Mouse (Mus musculus) CH12.LX (cell line): Measurements from ENCODE around the gene Pln. TPM values are rescaled to one million over a fixed set of nuclear protein-coding genes. Genes with fewer than 3 reads are reported as not detected.

Experiments used
- DNase-seq: peaks from one replicate; pipeline ENCODE4 v3.0.0-alpha.2; 2013; ENCODE audit errors: extremely low read depth
- H3K27ac ChIP-seq: 2 replicates; pipeline ENCODE4 v1.5.1; 2012; ENCODE audit warnings: low read depth, mild to moderate bottlenecking, control low read depth, moderate library complexity; ENCODE audit not compliant: insufficient read depth
- H3K27me3 ChIP-seq: replicated peaks from 2 replicates; pipeline ENCODE3; 2012; ENCODE audit warnings: inconsistent platforms
- H3K36me3 ChIP-seq, 2 experiments: replicated peaks in 1 of 2; 2 replicates each; pipeline versions ENCODE3 to v1.6.1; 2012; ENCODE audit warnings: inconsistent platforms in 1 of 2, low read length in 1 of 2, mild to moderate bottlenecking in 1 of 2, mixed read lengths in 1 of 2, moderate library complexity in 1 of 2; ENCODE audit not compliant: control insufficient read depth in 1 of 2, insufficient read depth in 1 of 2
- H3K4me1 ChIP-seq, 2 experiments: 2 replicates each; pipeline ENCODE4 v1.6.1; 2012; ENCODE audit warnings: inconsistent platforms in 1 of 2, moderate library complexity in 1 of 2; ENCODE audit not compliant: insufficient read depth in 2 of 2, control insufficient read depth in 1 of 2
- H3K4me2 ChIP-seq: 2 replicates; pipeline ENCODE4 v1.6.1; 2012; ENCODE audit warnings: low read depth, mild to moderate bottlenecking, control low read depth; ENCODE audit not compliant: poor library complexity, insufficient read depth, severe bottlenecking
- H3K4me3 ChIP-seq, 3 experiments: fragments of 150-350 bp in 1 of 3; sonication (generic) in 1 of 3; replicated peaks in 1 of 3; 2 replicates each; pipeline versions ENCODE3 to v1.5.1; 2011 to 2012; ENCODE audit warnings: low read depth in 2 of 3, low read length in 2 of 3, mild to moderate bottlenecking in 2 of 3, moderate library complexity in 2 of 3, control low read depth in 1 of 3, improper control_type of control experiment in 1 of 3, inconsistent platforms in 1 of 3, mixed read lengths in 1 of 3; ENCODE audit not compliant: poor library complexity in 1 of 3
- H3K79me2 ChIP-seq: replicated peaks from 2 replicates; pipeline ENCODE4 v1.6.1; 2012; ENCODE audit warnings: mild to moderate bottlenecking, moderate library complexity; ENCODE audit not compliant: control insufficient read depth, poor library complexity, insufficient read depth, severe bottlenecking; ENCODE audit errors: extremely low read depth
- H3K9ac ChIP-seq: 2 replicates; pipeline ENCODE4 v1.6.1; 2012; ENCODE audit warnings: low read depth, mild to moderate bottlenecking, control low read depth, moderate library complexity; ENCODE audit not compliant: insufficient read depth
- H3K9me3 ChIP-seq: replicated peaks from 2 replicates; pipeline ENCODE3; 2012; ENCODE audit warnings: low read length, inconsistent platforms, mixed read lengths
- BHLHE40 ChIP-seq: IDR thresholded peaks from 2 replicates; pipeline ENCODE4 v1.6.1; 2011; ENCODE audit warnings: mild to moderate bottlenecking, low read depth, low read length, improper control_type of control experiment
- CHD2 ChIP-seq: IDR thresholded peaks from 2 replicates; pipeline ENCODE4 v1.6.1; 2011; ENCODE audit warnings: low read length, improper control_type of control experiment
- CTCF ChIP-seq, 2 experiments: IDR thresholded peaks in 1 of 2; conservative IDR thresholded peaks in 1 of 2; 2 replicates each; pipeline ENCODE4 v1.5.1; 2011 to 2012; ENCODE audit warnings: low read depth in 2 of 2, low read length in 2 of 2, improper control_type of control experiment in 1 of 2, inconsistent platforms in 1 of 2, mild to moderate bottlenecking in 1 of 2, moderate library complexity in 1 of 2
- ELF1 ChIP-seq: IDR thresholded peaks from 2 replicates; pipeline ENCODE4 v1.6.1; 2014; ENCODE audit warnings: low read depth, mild to moderate bottlenecking, inconsistent platforms, low read length, improper control_type of control experiment
- EP300 ChIP-seq: IDR thresholded peaks from 2 replicates; pipeline ENCODE4 v1.6.1; 2011; ENCODE audit warnings: low read length, improper control_type of control experiment
- HCFC1 ChIP-seq: IDR thresholded peaks from 2 replicates; pipeline ENCODE4 v1.6.1; 2012; ENCODE audit warnings: low read depth, mild to moderate bottlenecking, inconsistent platforms, low read length, improper control_type of control experiment
- IRF4 ChIP-seq: IDR thresholded peaks from 2 replicates; pipeline ENCODE4 v1.6.1; 2014; ENCODE audit warnings: low read depth, mild to moderate bottlenecking, inconsistent platforms, low read length, improper control_type of control experiment
- KAT2A ChIP-seq: IDR thresholded peaks from 2 replicates; pipeline ENCODE4 v1.6.1; 2012; ENCODE audit warnings: low read length, improper control_type of control experiment, inconsistent platforms; ENCODE audit not compliant: insufficient replicate concordance
- MAX ChIP-seq: IDR thresholded peaks from 2 replicates; pipeline ENCODE4 v1.6.1; 2011; ENCODE audit warnings: low read length, improper control_type of control experiment
- MAZ ChIP-seq: IDR thresholded peaks from 2 replicates; pipeline ENCODE4 v1.6.1; 2012; ENCODE audit warnings: low read depth, mild to moderate bottlenecking, inconsistent platforms, low read length, improper control_type of control experiment, moderate library complexity
- MXI1 ChIP-seq: IDR thresholded peaks from 2 replicates; pipeline ENCODE4 v1.6.1; 2011; ENCODE audit warnings: mild to moderate bottlenecking, low read depth, low read length, improper control_type of control experiment
- MYC ChIP-seq: IDR thresholded peaks from 2 replicates; pipeline ENCODE4 v1.6.1; 2011; ENCODE audit warnings: low read depth, mild to moderate bottlenecking, improper control_type of control experiment, low read length
- NELFE ChIP-seq: IDR thresholded peaks from 2 replicates; pipeline ENCODE4 v1.6.1; 2011; ENCODE audit warnings: low read depth, low read length, improper control_type of control experiment
- NRF1 ChIP-seq: IDR thresholded peaks from 2 replicates; pipeline ENCODE4 v1.6.1; 2014; ENCODE audit warnings: low read depth, mild to moderate bottlenecking, inconsistent platforms, low read length, improper control_type of control experiment, moderate library complexity
- PAX5 ChIP-seq: IDR thresholded peaks from 2 replicates; pipeline ENCODE4 v1.6.1; 2012; ENCODE audit warnings: low read length, inconsistent platforms, mixed read lengths
- POLR2A ChIP-seq: IDR thresholded peaks from 2 replicates; pipeline ENCODE4 v1.6.1; 2011; ENCODE audit warnings: low read depth, mild to moderate bottlenecking, improper control_type of control experiment, low read length
- POLR2AphosphoS2 ChIP-seq: IDR thresholded peaks from 2 replicates; pipeline ENCODE4 v1.6.1; 2011; ENCODE audit warnings: low read depth, low read length, improper control_type of control experiment
- SIN3A ChIP-seq: IDR thresholded peaks from 2 replicates; pipeline ENCODE4 v1.6.1; 2012; ENCODE audit warnings: low read length, improper control_type of control experiment, inconsistent platforms
- TBP ChIP-seq: conservative IDR thresholded peaks from 2 replicates; pipeline ENCODE4 v1.6.1; 2011; ENCODE audit warnings: low read depth, low read length, improper control_type of control experiment
- TCF12 ChIP-seq: IDR thresholded peaks from 2 replicates; pipeline ENCODE4 v1.6.1; 2014; ENCODE audit warnings: low read depth, mild to moderate bottlenecking, inconsistent platforms, low read length, improper control_type of control experiment
- UBTF ChIP-seq: IDR thresholded peaks from 2 replicates; pipeline ENCODE4 v1.6.1; 2012; ENCODE audit warnings: low read depth, mild to moderate bottlenecking, inconsistent platforms, low read length, improper control_type of control experiment, moderate library complexity
- USF1 ChIP-seq: IDR thresholded peaks from 2 replicates; pipeline ENCODE4 v1.6.1; 2014; ENCODE audit warnings: low read depth, mild to moderate bottlenecking, inconsistent platforms, low read length, improper control_type of control experiment
- USF2 ChIP-seq: conservative IDR thresholded peaks from 2 replicates; pipeline ENCODE4 v1.6.1; 2011; ENCODE audit warnings: low read depth, low read length, improper control_type of control experiment
- ZC3H11A ChIP-seq: IDR thresholded peaks from 2 replicates; pipeline ENCODE4 v1.6.1; 2012; ENCODE audit warnings: low read depth, mild to moderate bottlenecking, inconsistent platforms, low read length, improper control_type of control experiment
- ZKSCAN1 ChIP-seq: IDR thresholded peaks from 2 replicates; pipeline ENCODE4 v1.6.1; 2012; ENCODE audit warnings: low read depth, inconsistent platforms, low read length, improper control_type of control experiment, borderline replicate concordance
- ZMIZ1 ChIP-seq: IDR thresholded peaks from 2 replicates; pipeline ENCODE4 v1.6.1; 2012; ENCODE audit warnings: low read depth, mild to moderate bottlenecking, inconsistent platforms, low read length, improper control_type of control experiment
- dilution Hi-C: fragments of 300-500 bp; cut with MboI; formaldehyde crosslinking; loops from 2 replicates; pipeline ENCODE4 v1.14.3; 2020; ENCODE audit warnings: low sequenced_read_pairs; ENCODE audit not compliant: extremely low pct_unique_long_range_greater_than_20kb, extremely low pct_ligation_motif_present
- in situ Hi-C: fragments of 300-500 bp; cut with MboI; formaldehyde crosslinking; loops from 3 replicates; pipeline ENCODE4 v1.14.3; 2019; ENCODE audit warnings: low sequenced_read_pairs, low pct_ligation_motif_present, low pct_unique_long_range_greater_than_20kb, mixed read lengths
- polyA plus RNA-seq: library from polyadenylated mRNA; unstranded; fragments of >175 nt; gene quantifications from 2 replicates; pipeline ENCODE4 v1.2.1, GENCODE M21; 2012; ENCODE audit warnings: low read depth; ENCODE audit not compliant: insufficient read length
- total RNA-seq, 2 experiments: library from RNA; depleted of rRNA; stranded (reverse); fragments of 300-350 nt in 1 of 2; fragments of >200 nt in 1 of 2; gene quantifications; 2 replicates each; pipeline ENCODE4 v1.2.3; 2012 to 2014

Gene Pln
- total and polyA plus RNA-seq, 3 experiments = not detected

- Histone ChIP-seq H3K9ac (peak overlapping the region; percentile 76), H3K36me3 (peaks cover 0 to 8% of the 10 kb centered on the region in 2 experiments), H3K79me2 (peaks cover 15% of the 10 kb centered on the region), H3K4me1 (peaks cover 7 to 38% of the 10 kb centered on the region in 2 experiments; a peak in 2 of 4 replicates), H3K27me3 (no peaks in the 10 kb centered on the region), H3K27ac (peak overlapping the region; percentile 68), H3K9me3 (no peaks in the 10 kb centered on the region), H3K4me3 (peak overlapping the region; percentile 49 to 82 (median 72)), H3K4me2 (peak overlapping the region; percentile 95)
- TF ChIP-seq SIN3A = peak; percentile 53; the same call in 1 of the 2 replicates
- peak; percentile 100 for TF ChIP-seq UBTF
- TF ChIP-seq ELF1 = 0 out of 2 replicates have a peak, but pooled peaks have one; percentile 7
- no peak for TF ChIP-seq BHLHE40
- peak; percentile 33; the same call in 1 of the 2 replicates for TF ChIP-seq MXI1
- dilution Hi-C loops (no loop called here), in situ Hi-C loops (no loop called here)
- peak; percentile 40 for DNase-seq
Observed at GRCm38 (mm10) chr10:53378981-53379708, 41.7 kb downstream of the Pln start.

GRCm38 (mm10) chr10:53379709-53380106 is 42.2 kb downstream of the Pln start, which contains the start of gene Cep85l:
Gene Cep85l (minus strand): TSS chr10:53379947.
- peaks cover 5 to 32% of the 10 kb centered on the region in 2 experiments; a peak in 2 of 4 replicates for H3K4me1 ChIP-seq
- no peak for TF ChIP-seq HCFC1
- peak; percentile 78 for TF ChIP-seq POLR2A
- peak; percentile 46 for TF ChIP-seq TCF12
- TF ChIP-seq KAT2A = no peak
- peak; percentile 64; the same call in 1 of the 2 replicates for TF ChIP-seq MXI1
- TF ChIP-seq MAZ = peak; percentile 66; the same call in 1 of the 2 replicates
- no peak for TF ChIP-seq USF1
- peak; percentile 78 for TF ChIP-seq NELFE
- TF ChIP-seq USF2 = no peak
- no peak for TF ChIP-seq ZKSCAN1
- no peak for TF ChIP-seq TBP
- no peak for TF ChIP-seq ZC3H11A
- TF ChIP-seq POLR2AphosphoS2 = no peak
- 0 out of 2 replicates have a peak, but pooled peaks have one; percentile 36 for TF ChIP-seq MAX
- TF ChIP-seq EP300 = no peak
- TF ChIP-seq PAX5 = no peak
- peak; percentile 16; the same call in 1 of the 2 replicates for TF ChIP-seq SIN3A
- no peak for TF ChIP-seq CHD2
- TF ChIP-seq CTCF (conservative IDR thresholded peaks at IDR 0.05 in 1 of 2, IDR thresholded peaks at IDR 0.05 in 1 of 2; ENCODE audit: low read depth in 2 of 2, low read length in 2 of 2) = no peak
- TF ChIP-seq NRF1 = no peak
- TF ChIP-seq UBTF = peak; percentile 21; the same call in 1 of the 2 replicates
- TF ChIP-seq MYC = no peak; the same call in 1 of the 2 replicates
- peak; percentile 66 for TF ChIP-seq ZMIZ1
- TF ChIP-seq IRF4 = no peak
- no peak for TF ChIP-seq ELF1
- peak within 1 kb of the TSS; percentile 76 for H3K9ac ChIP-seq
- no peaks in the 10 kb centered on the region for H3K27me3 ChIP-seq
- H3K27ac ChIP-seq = peak within 1 kb of the TSS; percentile 68
- H3K9me3 ChIP-seq = no peaks in the 10 kb centered on the region
- peak within 1 kb of the TSS; percentile 95 for H3K4me2 ChIP-seq
- H3K36me3 ChIP-seq = peaks cover 0 to 5% of the 10 kb centered on the region in 2 experiments
- dilution Hi-C loops (no loop called here), in situ Hi-C loops (no loop called here)
- peaks cover 13% of the 10 kb centered on the region for H3K79me2 ChIP-seq
- H3K4me3 ChIP-seq = peak within 1 kb of the TSS; percentile 49 to 82 (median 72)
- peak; percentile 84 for DNase-seq
